8 mouse cellular contexts compared by ENCODE assay signal in the genomic region with DNA sequence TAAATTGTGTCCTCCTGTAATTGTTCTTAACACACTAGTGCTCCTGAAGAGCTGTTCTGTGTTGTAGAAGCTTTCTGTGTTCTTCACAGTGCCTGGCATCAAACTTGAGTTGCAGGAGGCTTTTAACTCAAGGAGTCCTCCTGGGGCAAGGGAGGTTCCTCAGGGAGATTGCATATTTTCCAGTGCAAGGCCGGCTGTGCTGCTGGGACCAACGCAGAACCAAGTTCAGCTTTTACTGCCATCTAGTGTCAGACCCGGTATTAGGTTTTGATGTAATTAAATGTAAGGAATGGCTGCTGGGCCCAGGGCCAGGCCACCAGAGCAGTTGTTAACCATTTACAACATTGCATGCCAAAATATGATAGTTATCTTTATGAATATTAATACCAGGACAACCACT.
A peak's percentile ranks its signal among the peaks of the same experiment; 100 is the strongest.
DNase-seq lines count a peak whose midpoint lies in the region; ATAC-seq and TF ChIP-seq lines count a peak whose summit lies in the region.

No protein-coding gene starts in this region.

- H3K4me3 ChIP-seq in heart, embryonic 15.5 days = no peak overlapping the region
- H3K4me3 ChIP-seq in lung, embryonic 14.5 days (ENCODE audit: low read depth, low read length) = no peak overlapping the region

- CTCF ChIA-PET in Patski (lab: Charles Lee) = interaction anchor here (0.6 to 3.8 kb wide), 20 partner anchors 13 to 404 kb away, joined by 3 to 21 read pairs (median 3); a partner anchor contains a TSS

- ATAC-seq in Patski = peak; percentile 48
- peak; percentile 58; the same call in 1 of the 2 replicates for ATAC-seq in heart, embryonic 15.5 days (replicated peaks; ENCODE audit: insufficient number of reproducible peaks, insufficient read depth, low FRiP score, low read depth)
- peak; percentile 80 for ATAC-seq in lung, embryonic 14.5 days (ENCODE audit: insufficient read depth)

- H3K9ac ChIP-seq in heart, embryonic 15.5 days = no peak overlapping the region
- no peak overlapping the region for H3K9ac ChIP-seq in lung, embryonic 14.5 days

- POLR2A ChIA-PET in Patski (lab: Charles Lee) = interaction anchor here (0.6 to 1.1 kb wide), 2 partner anchors 75 to 384 kb away, joined by 3 read pairs; no protein-coding TSS in a partner anchor

- no peak overlapping the region for H3K27ac ChIP-seq in heart, embryonic 15.5 days
- no peak overlapping the region for H3K27ac ChIP-seq in lung, embryonic 14.5 days (ENCODE audit: low read depth)

- no peaks in the 10 kb centered on the region for H3K27me3 ChIP-seq in Patski
- no peaks in the 10 kb centered on the region for H3K27me3 ChIP-seq in heart, embryonic 15.5 days
- no peaks in the 10 kb centered on the region for H3K27me3 ChIP-seq in lung, embryonic 14.5 days (ENCODE audit: insufficient read depth, low read length)

- H3K9me3 ChIP-seq in heart, embryonic 15.5 days (replicated peaks) = no peaks in the 10 kb centered on the region
- no peaks in the 10 kb centered on the region for H3K9me3 ChIP-seq in lung, embryonic 14.5 days (ENCODE audit: low read depth, low read length)

- H3K36me3 ChIP-seq in heart, embryonic 15.5 days = no peaks in the 10 kb centered on the region
- no peaks in the 10 kb centered on the region for H3K36me3 ChIP-seq in lung, embryonic 14.5 days (ENCODE audit: insufficient read depth)

- intact Hi-C loops in gastrocnemius, postnatal 36 days (cut with DNase I) = loop anchor here (2.0 kb wide), 1 partner anchor 216 kb away; no protein-coding TSS in a partner anchor

- 0% methylated on average over 3 of the region's 3 CpGs for WGBS in heart, embryonic 15.5 days
- 2% methylated on average over 3 of the region's 3 CpGs for WGBS in lung, embryonic 14.5 days

- peaks cover 9% of the 10 kb centered on the region; the same call in 1 of the 2 replicates for H3K4me1 ChIP-seq in heart, embryonic 15.5 days (replicated peaks)
- H3K4me1 ChIP-seq in lung, embryonic 14.5 days (ENCODE audit: insufficient read depth) = peaks cover 5% of the 10 kb centered on the region; the same call in 1 of the 2 replicates

- peak; percentile 88 for TF ChIP-seq CTCF in Patski (IDR thresholded peaks at IDR 0.05)
- TF ChIP-seq CTCF in lung, embryonic 14.5 days (IDR thresholded peaks at IDR 0.05; ENCODE audit: low read depth) = peak; percentile 78

- in situ Hi-C loops in Patski (cut with MboI; ENCODE audit: low pct_unique_long_range_greater_than_20kb) = loop anchor here (10.0 to 25.0 kb wide), 2 partner anchors 160 to 457 kb away; no protein-coding TSS in a partner anchor

- H3K4me2 ChIP-seq in heart, embryonic 15.5 days = no peak overlapping the region
- no peak overlapping the region for H3K4me2 ChIP-seq in lung, embryonic 14.5 days

- DNase-seq in gastrocnemius, adult 18-20 months (ENCODE audit: low spot score) = peak; percentile 49
- no peak for DNase-seq in gastrocnemius, postnatal 36 days
- no peak for DNase-seq in Patski (ENCODE audit: low read depth, low spot score)
- peak; percentile 56 to 71 for DNase-seq in cerebellum, postnatal 25 days
- peak; percentile 69 to 77 for DNase-seq in kidney, postnatal 4 days
- peak; percentile 96 for DNase-seq in lung, embryonic 14.5 days
- peak; percentile 46 to 66 for DNase-seq in right cerebral cortex, postnatal 10 days (ENCODE audit: low spot score in 2 of 2)

Comparison
In these comparisons a context has a peak if more than half of its experiments do, and no peak if none do; other contexts are left out.
1. DNase-seq: peak in gastrocnemius, adult 18-20 months (single experiment), cerebellum, postnatal 25 days (2 of 2), kidney, postnatal 4 days (2 of 2), lung, embryonic 14.5 days (single experiment) and right cerebral cortex, postnatal 10 days (2 of 2); none in gastrocnemius, postnatal 36 days (0 of 2) and Patski (single experiment).
2. Peak in every context shown above with its lines, with median percentiles within 50 percentile points of each other: ATAC-seq.